Mouse (Mus musculus) lung, postnatal 0 days (tissue): Measurements from ENCODE around the gene Itgb1. TPM values are rescaled to one million over a fixed set of nuclear protein-coding genes. Genes with fewer than 3 reads are reported as not detected.

Experiments used
- ATAC-seq: fragments of 200-750 bp; cut with Nextera tagmentation; 2 replicates; pipeline ENCODE4 v1.8.0; 2017; ENCODE audit warnings: moderate library complexity
- DNase-seq: peaks from one replicate; pipeline ENCODE4 v3.0.0-alpha.2; 2016; ENCODE audit warnings: low spot score
- H3K27ac ChIP-seq: fragments of 300-500 bp; sonication (generic); 2 replicates; pipeline ENCODE4 v1.5.1; 2014; ENCODE audit warnings: antibody characterized with exemption, mild to moderate bottlenecking, low read length, mixed read lengths
- H3K27me3 ChIP-seq: fragments of 300-500 bp; sonication (generic); replicated peaks from 2 replicates; pipeline ENCODE4 v1.6.1; 2014; ENCODE audit warnings: low read length, mixed read lengths; ENCODE audit not compliant: insufficient read depth
- H3K36me3 ChIP-seq: fragments of 300-500 bp; sonication (generic); 2 replicates; pipeline ENCODE4 v1.6.1; 2014; ENCODE audit warnings: low read length, mixed read lengths; ENCODE audit not compliant: insufficient read depth
- H3K4me1 ChIP-seq: fragments of 300-500 bp; sonication (generic); 2 replicates; pipeline ENCODE4 v1.6.1; 2014; ENCODE audit warnings: antibody characterized with exemption, low read depth, low read length, mixed read lengths; ENCODE audit not compliant: insufficient read depth
- H3K4me2 ChIP-seq: fragments of 300-500 bp; sonication (generic); replicated peaks from 2 replicates; pipeline ENCODE4 v1.6.1; 2014; ENCODE audit warnings: low read depth, mild to moderate bottlenecking, low read length, moderate library complexity, mixed read lengths
- H3K4me3 ChIP-seq: fragments of 300-500 bp; sonication (generic); 2 replicates; pipeline ENCODE4 v1.5.1; 2014; ENCODE audit warnings: low read depth, low read length
- H3K9ac ChIP-seq: fragments of 300-500 bp; sonication (generic); replicated peaks from 2 replicates; pipeline ENCODE4 v1.6.1; 2014; ENCODE audit warnings: low read depth, mild to moderate bottlenecking
- H3K9me3 ChIP-seq: fragments of 300-500 bp; sonication (generic); 2 replicates; pipeline ENCODE4 v1.6.1; 2016; ENCODE audit warnings: low read length, mixed read lengths
- CTCF ChIP-seq: IDR thresholded peaks from 2 replicates; pipeline ENCODE4 v1.5.1; 2016; ENCODE audit warnings: antibody characterized with exemption, mild to moderate bottlenecking
- EP300 ChIP-seq: IDR thresholded peaks from 2 replicates; pipeline ENCODE4 v1.6.1; 2016; ENCODE audit warnings: antibody characterized with exemption, mild to moderate bottlenecking, control low read depth
- WGBS: fragments of 180-500 bp; shearing (Covaris S2); extraction: QIAGEN DNeasy Blood & Tissue Kit; methylation state at CpG from one replicate; pipeline ENCODE4 v1.1.7; 2014; 5-methylcytosine and 5-hydroxymethylcytosine counted together
- polyA plus RNA-seq: library from polyadenylated mRNA; unstranded; fragments of >200 nt; fragmentation: Nextera tagmentation; extraction: Ambion mirVana; gene quantifications from 2 replicates; pipeline ENCODE4 v1.2.1, GENCODE M21; 2015

Itgb1 gene
- polyA plus RNA-seq, 1 experiment from 2014 or later: 344 TPM

DNA sequence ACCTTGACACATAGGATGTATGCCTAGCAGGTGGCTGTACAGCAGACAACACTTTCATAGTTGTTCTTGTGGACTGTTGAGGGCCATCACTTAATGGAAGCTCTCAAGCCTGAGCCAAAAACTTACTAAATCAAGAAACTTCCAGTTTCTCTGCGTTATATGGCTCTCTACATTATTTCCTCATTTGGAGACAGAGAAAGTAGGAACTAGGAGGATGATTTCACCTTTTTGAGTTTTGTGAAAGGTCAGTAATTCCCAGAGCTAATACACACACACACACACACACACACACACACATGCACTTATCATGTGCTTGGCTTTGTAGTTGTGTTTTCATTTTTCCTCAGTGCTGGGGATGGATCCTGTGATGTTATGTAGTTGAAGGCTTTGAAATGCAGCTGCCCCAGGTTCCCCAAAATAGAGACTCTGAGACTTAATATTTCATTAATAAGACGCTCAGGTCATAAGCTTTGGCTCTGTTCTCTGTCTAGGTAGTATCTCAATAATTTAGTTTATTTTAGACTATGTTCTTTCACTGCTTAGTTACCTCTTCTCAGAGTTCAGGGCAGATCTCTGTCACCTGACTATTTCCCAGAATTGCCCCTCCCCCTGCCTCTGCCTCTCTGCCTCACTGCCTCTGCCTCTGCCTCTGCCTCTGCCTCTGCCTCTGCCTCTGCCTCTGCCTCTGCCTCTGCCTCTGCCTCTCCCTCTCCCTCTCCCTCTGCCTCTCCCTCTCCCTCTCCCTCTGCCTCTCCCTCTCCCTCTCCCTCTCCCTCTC is 4.7 kb upstream of the Itgb1 start:
- 79% methylated on average over 2 of the region's 2 CpGs for WGBS
- TF ChIP-seq EP300: no peak
- no peak for TF ChIP-seq CTCF
- Histone ChIP-seq H3K27ac (peak overlapping the region; percentile 66), H3K36me3 (no peaks in the 10 kb centered on the region), H3K4me2 (no peak overlapping the region), H3K4me1 (0 out of 2 replicates have a peak, but pooled peaks cover 4% of the 10 kb centered on the region), H3K4me3 (no peak overlapping the region), H3K9me3 (no peaks in the 10 kb centered on the region), H3K9ac (no peak overlapping the region), H3K27me3 (no peaks in the 10 kb centered on the region)
- DNase-seq (no peak), ATAC-seq (no peak)

DNA sequence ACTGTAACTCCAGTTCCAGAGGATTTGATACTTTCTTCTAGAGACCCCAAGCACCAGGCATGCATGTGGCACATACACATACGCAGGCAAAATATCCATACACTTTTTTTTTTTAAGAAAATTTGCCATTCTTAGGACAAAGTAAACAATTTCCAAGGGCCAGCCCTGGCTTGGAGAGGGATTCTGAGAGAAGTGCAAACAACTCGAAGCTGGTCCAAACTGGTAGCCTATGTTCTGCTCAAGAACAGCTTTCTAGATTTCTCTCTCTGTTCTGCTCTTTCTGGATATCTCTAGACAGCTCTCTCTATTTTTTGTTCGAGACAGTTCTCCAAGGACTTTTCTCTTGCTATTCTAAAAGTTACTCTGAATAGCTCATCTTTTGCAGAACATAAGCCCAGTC is 3.5 kb upstream of the Itgb1 start:
- TF ChIP-seq CTCF (no peak), EP300 (no peak)
- H3K9me3 ChIP-seq: no peaks in the 10 kb centered on the region
- no peak overlapping the region for H3K4me3 ChIP-seq
- DNase-seq: peak; percentile 58
- ATAC-seq: no peak
- no peak overlapping the region for H3K4me2 ChIP-seq
- 0 out of 2 replicates have a peak, but pooled peaks cover 4% of the 10 kb centered on the region for H3K4me1 ChIP-seq
- WGBS: 39% methylated on average over 3 of the region's 3 CpGs
- H3K27me3 ChIP-seq: no peaks in the 10 kb centered on the region
- H3K36me3 ChIP-seq: no peaks in the 10 kb centered on the region
- H3K27ac ChIP-seq: no peak overlapping the region
- no peak overlapping the region for H3K9ac ChIP-seq

DNA sequence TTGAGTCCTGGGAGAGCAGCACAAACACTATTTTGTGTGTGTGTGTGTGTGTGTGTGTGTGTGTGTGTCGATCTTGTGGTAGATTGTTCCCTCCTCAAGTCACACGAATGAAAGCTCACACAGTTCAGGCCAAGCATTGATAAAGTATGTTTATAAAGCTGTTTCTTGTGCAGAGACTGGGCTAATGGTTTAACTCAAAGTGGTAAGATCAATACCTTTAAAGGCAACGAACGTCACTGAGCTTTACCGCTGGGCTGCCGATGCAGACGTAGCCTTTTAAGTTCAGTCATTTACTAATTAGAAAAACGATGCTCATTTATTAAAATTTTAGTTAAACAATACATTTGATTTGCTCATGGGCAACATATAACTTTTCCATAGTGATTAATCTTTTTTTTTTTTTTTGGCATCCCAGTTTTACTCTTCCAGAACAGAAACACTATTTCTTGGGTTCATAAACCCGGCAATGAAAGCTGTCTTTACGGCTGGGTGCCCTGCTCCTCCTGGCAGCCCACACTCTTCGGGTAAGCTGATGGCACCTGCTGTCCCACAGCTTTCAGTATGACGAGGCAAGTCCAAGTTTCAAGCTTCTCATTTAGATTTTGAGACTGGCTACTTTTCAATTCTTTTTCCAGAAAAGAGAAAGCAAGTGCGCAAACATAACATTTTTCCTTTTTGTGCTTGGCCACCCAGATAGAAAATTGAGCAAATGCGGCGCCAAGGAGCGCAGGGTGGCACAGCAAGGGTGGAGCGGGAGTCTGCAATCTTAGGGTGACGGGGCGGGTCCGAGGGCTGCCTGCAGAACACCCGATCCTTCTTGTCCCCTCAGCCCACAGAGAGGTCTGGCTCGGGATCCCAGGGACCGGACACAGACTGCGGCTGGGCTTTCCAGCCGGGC is 596 bp upstream of the Itgb1 start:
- H3K4me1 ChIP-seq: peaks cover 11% of the 10 kb centered on the region; the same call in 1 of the 2 replicates
- no peak for TF ChIP-seq EP300
- no peak for TF ChIP-seq CTCF
- H3K9me3 ChIP-seq: no peaks in the 10 kb centered on the region
- H3K9ac ChIP-seq: peak overlapping the region; percentile 99
- H3K36me3 ChIP-seq: no peaks in the 10 kb centered on the region
- ATAC-seq (no peak), DNase-seq (no peak)
- peak overlapping the region; percentile 100 for H3K27ac ChIP-seq
- WGBS: 6% methylated on average over 25 of the region's 25 CpGs
- H3K4me2 ChIP-seq: peak overlapping the region; percentile 69
- H3K27me3 ChIP-seq: no peaks in the 10 kb centered on the region
- H3K4me3 ChIP-seq: peak overlapping the region; percentile 96

DNA sequence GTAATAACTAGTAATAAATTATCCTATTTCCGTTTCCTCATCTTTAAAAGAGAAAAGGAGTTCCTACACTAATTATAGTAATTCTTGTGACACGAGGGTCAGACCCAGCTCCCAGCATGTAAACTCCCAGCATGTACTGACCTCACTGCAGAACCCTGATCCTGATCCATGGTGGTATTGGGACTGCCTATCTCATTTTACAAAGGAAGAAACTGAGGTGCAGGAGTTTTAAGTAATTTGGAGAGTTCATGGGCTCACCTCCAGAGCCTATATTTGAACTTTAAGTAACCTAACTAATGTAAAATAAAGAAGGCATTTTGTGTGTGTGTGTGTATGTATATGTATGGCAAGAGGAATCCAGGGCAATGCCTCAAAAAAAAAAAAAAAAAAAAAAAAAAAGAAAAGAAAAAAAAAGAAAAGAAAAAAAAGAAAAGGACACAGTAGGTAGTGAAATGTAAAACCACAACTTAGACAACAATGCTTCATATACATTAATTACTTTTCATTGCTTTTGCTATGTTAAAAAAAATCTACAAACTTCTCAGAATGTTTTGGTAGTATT is 1.1 kb downstream of the Itgb1 start:
- ATAC-seq: no peak
- H3K4me3 ChIP-seq: peak overlapping the region; percentile 96
- DNase-seq: no peak
- H3K4me2 ChIP-seq: peak overlapping the region; percentile 69
- H3K27me3 ChIP-seq: no peaks in the 10 kb centered on the region
- H3K4me1 ChIP-seq: peaks cover 12% of the 10 kb centered on the region; the same call in 1 of the 2 replicates
- no peaks in the 10 kb centered on the region for H3K9me3 ChIP-seq
- no peaks in the 10 kb centered on the region for H3K36me3 ChIP-seq
- H3K9ac ChIP-seq: peak overlapping the region; percentile 99
- TF ChIP-seq EP300 (no peak), CTCF (no peak)
- WGBS: 0% methylated on average over 2 of the region's 2 CpGs
- H3K27ac ChIP-seq: peak overlapping the region; percentile 100

DNA sequence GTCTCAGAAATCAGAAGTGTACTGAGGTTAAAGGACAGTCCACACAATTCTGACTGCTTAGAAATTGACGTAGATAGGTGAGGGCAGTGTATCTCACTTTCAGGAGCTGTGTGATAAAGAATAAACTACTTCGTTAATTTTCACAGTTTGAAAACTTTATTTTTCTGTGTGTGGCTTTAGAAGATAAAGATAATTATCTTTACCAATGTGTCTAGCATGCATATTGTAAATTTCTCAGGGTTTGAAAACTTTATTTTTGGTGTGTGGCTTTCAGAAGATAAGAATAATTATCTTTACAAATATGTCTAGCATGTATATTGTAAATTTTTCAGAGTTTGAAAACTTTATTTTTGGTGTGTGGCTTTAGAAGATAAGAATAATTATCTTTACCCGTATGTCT is 3.2 kb downstream of the Itgb1 start:
- Histone ChIP-seq H3K4me3 (no peak overlapping the region), H3K9ac (no peak overlapping the region), H3K27me3 (no peaks in the 10 kb centered on the region), H3K27ac (no peak overlapping the region), H3K4me1 (peaks cover 16% of the 10 kb centered on the region; the same call in 1 of the 2 replicates), H3K9me3 (no peaks in the 10 kb centered on the region), H3K36me3 (no peaks in the 10 kb centered on the region), H3K4me2 (no peak overlapping the region; the same call in 1 of the 2 replicates)
- ATAC-seq (no peak), DNase-seq (no peak)
- WGBS: 49% methylated on average over 3 of the region's 3 CpGs
- no peak for TF ChIP-seq CTCF
- TF ChIP-seq EP300: no peak

DNA sequence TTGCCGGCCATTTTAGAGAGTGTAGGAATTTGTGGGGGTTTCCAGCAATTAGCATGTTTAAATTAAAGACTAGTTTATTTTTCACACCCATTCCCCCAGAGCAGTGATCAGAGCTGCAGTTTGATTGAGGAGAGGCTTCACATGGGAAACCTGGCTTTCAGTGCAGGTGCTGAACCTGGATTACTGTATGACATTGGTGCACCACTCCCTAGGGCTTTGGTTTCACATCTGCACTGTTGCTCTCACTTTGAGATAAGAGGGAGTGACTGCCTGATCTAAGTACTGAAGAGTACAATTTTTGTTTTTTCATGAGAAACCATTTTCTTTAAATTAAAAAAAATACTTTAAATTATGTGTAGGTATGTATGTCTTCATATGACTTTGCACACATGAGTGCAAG is 4.6 kb downstream of the Itgb1 start:
- WGBS: 50% methylated on average over 1 of the region's 1 CpGs
- H3K4me2 ChIP-seq: no peak overlapping the region; the same call in 1 of the 2 replicates
- H3K9ac ChIP-seq: no peak overlapping the region
- H3K27ac ChIP-seq: no peak overlapping the region
- H3K36me3 ChIP-seq: no peaks in the 10 kb centered on the region
- TF ChIP-seq EP300: no peak
- no peak for TF ChIP-seq CTCF
- H3K27me3 ChIP-seq: no peaks in the 10 kb centered on the region
- no peaks in the 10 kb centered on the region for H3K9me3 ChIP-seq
- H3K4me3 ChIP-seq: no peak overlapping the region
- no peak for ATAC-seq
- DNase-seq: no peak
- peaks cover 19% of the 10 kb centered on the region; the same call in 1 of the 2 replicates for H3K4me1 ChIP-seq
